Mouse (Mus musculus) left cerebral cortex, postnatal 25 days (tissue): ENCODE results near the gene St8sia1. TPM values are rescaled to one million over a fixed set of nuclear protein-coding genes. Genes with fewer than 3 reads are reported as not detected.
"Not testable (repeated sequence)": the region's sequence is repeated elsewhere in the genome, so short reads cannot be mapped to it uniquely, and the experiment has no call there.

Source experiments
- DNase-seq, 2 experiments: peaks; one replicate each; pipeline ENCODE4 v3.0.0; 2022; ENCODE audit warnings: low spot score in 2 of 2, mixed read lengths in 1 of 2
- intact Hi-C: fragments of 180-260 bp; cut with DNase I; formaldehyde crosslinking; loops from one replicate; pipeline ENCODE4 v1.15.1; 2025
- total RNA-seq, 2 experiments: library from RNA; stranded (reverse); gene quantifications; 2 replicates each; pipeline ENCODE4 v1.2.3; 2021

The St8sia1 gene
- 10 to 100 TPM; 22.2 to 27.1 TPM for total RNA-seq

GRCm38 (mm10) chr6:142964076-142964530, at the start of gene St8sia1:
Gene St8sia1 (minus strand): TSS chr6:142964452.
- peak; percentile 68 to 74 for DNase-seq
- intact Hi-C loops = loop anchor here (1.0 to 10.0 kb wide), 5 partner anchors 35 to 439 kb away; partner anchors contain the start of gene Cmas

GRCm38 (mm10) chr6:143012513-143013215, 48.4 kb upstream of the St8sia1 start:
- DNase-seq = peak in 1 of 2 experiments; percentile 16
- intact Hi-C loops = no loop called here

- no peak for DNase-seq
- intact Hi-C loops = no loop called here
These were observed 44.6 kb upstream of the St8sia1 start for GRCm38 (mm10) chr6:143008865-143009264.

GRCm38 (mm10) chr6:143005209-143005608, 41.0 kb upstream of the St8sia1 start:
- intact Hi-C loops, DNase-seq: not testable (repeated sequence)

- intact Hi-C loops = no loop called here
- DNase-seq = no peak
These were observed 40.5 kb upstream of the St8sia1 start for GRCm38 (mm10) chr6:143004801-143005200.

- intact Hi-C loops = no loop called here
- no peak for DNase-seq
These were observed 34.2 kb upstream of the St8sia1 start for GRCm38 (mm10) chr6:142998221-142998999.

GRCm38 (mm10) chr6:142996887-142997286, 32.6 kb upstream of the St8sia1 start:
- no peak for DNase-seq
- intact Hi-C loops = no loop called here

GRCm38 (mm10) chr6:142995567-142995966, 31.3 kb upstream of the St8sia1 start:
- intact Hi-C loops = no loop called here

GRCm38 (mm10) chr6:142994821-142995220, 30.6 kb upstream of the St8sia1 start:
- intact Hi-C loops = no loop called here
- DNase-seq = no peak

More at GRCm38 (mm10) chr6:142995567-142995966, 31.3 kb upstream of the St8sia1 start:
- no peak for DNase-seq

GRCm38 (mm10) chr6:142993705-142994698, 29.8 kb upstream of the St8sia1 start:
- no peak for DNase-seq
- intact Hi-C loops = no loop called here

GRCm38 (mm10) chr6:142992971-142993370, 28.7 kb upstream of the St8sia1 start:
- intact Hi-C loops = no loop called here
- DNase-seq = no peak

GRCm38 (mm10) chr6:142992099-142992498, 27.8 kb upstream of the St8sia1 start:
- no peak for DNase-seq
- intact Hi-C loops = no loop called here

GRCm38 (mm10) chr6:142991391-142992059, 27.3 kb upstream of the St8sia1 start:
- intact Hi-C loops = no loop called here
- DNase-seq = no peak

- intact Hi-C loops = no loop called here
- no peak for DNase-seq
These were observed 26.3 kb upstream of the St8sia1 start for GRCm38 (mm10) chr6:142990516-142990915.

GRCm38 (mm10) chr6:142989495-142989894, 25.2 kb upstream of the St8sia1 start:
- intact Hi-C loops = no loop called here
- DNase-seq = no peak

GRCm38 (mm10) chr6:142988753-142989152, 24.5 kb upstream of the St8sia1 start:
- intact Hi-C loops = no loop called here
- DNase-seq = peak; percentile 51 to 67

GRCm38 (mm10) chr6:142988231-142988630, 24.0 kb upstream of the St8sia1 start:
- intact Hi-C loops = no loop called here

GRCm38 (mm10) chr6:142987616-142988015, 23.4 kb upstream of the St8sia1 start:
- intact Hi-C loops = no loop called here
- no peak for DNase-seq

More at GRCm38 (mm10) chr6:142988231-142988630, 24.0 kb upstream of the St8sia1 start:
- no peak for DNase-seq

GRCm38 (mm10) chr6:142986706-142987105, 22.5 kb upstream of the St8sia1 start:
- DNase-seq, intact Hi-C loops: not testable (repeated sequence)
